Mouse (Mus musculus): ENCODE data around the gene Fggy. TPM values are rescaled to one million over a fixed set of nuclear protein-coding genes. Genes with fewer than 3 reads are reported as not detected.

Fggy gene
- total and polyA plus RNA-seq, 2 experiments: 99.5 to 189 TPM

- H3K79me2 ChIP-seq (ENCODE audit: control insufficient read depth, insufficient read depth, low read length): peaks cover 6% of the 10 kb centered on the region
- no peak for DNase-seq (ENCODE audit: extremely low read depth, low read depth, low spot score)
- no peaks in the 10 kb centered on the region for H3K27me3 ChIP-seq (ENCODE audit: control insufficient read depth, insufficient read depth, low read length)
- no peak overlapping the region for H3K27ac ChIP-seq (replicated peaks; ENCODE audit: insufficient read depth, low read depth, low read length)
- 0 out of 2 replicates have a peak, but pooled peaks cover 2% of the 10 kb centered on the region for H3K36me3 ChIP-seq (ENCODE audit: control insufficient read depth, insufficient read depth, low read length)
- peaks cover 5% of the 10 kb centered on the region for H3K4me1 ChIP-seq (ENCODE audit: control insufficient read depth, insufficient read depth, low read length)
- H3K9ac ChIP-seq (ENCODE audit: low read depth, low read length): no peak overlapping the region
- TF ChIP-seq POLR2A (IDR thresholded peaks at IDR 0.05; ENCODE audit: extremely low read depth, insufficient read depth, low read length) (no peak), CTCF (IDR thresholded peaks at IDR 0.05; ENCODE audit: low read depth, low read length) (no peak)
- 97% methylated on average over 2 of the region's 2 CpGs for WGBS
- H3K4me3 ChIP-seq (ENCODE audit: insufficient read depth, low read depth, low read length): no peak overlapping the region
These were observed 109.6 kb downstream of the Fggy start for GRCm38 (mm10) chr4:95666896-95667295.

- H3K79me2 ChIP-seq (ENCODE audit: control insufficient read depth, insufficient read depth, low read length): peaks cover 6% of the 10 kb centered on the region
- WGBS: 64% methylated on average over 1 of the region's 1 CpGs
- no peak for TF ChIP-seq POLR2A (IDR thresholded peaks at IDR 0.05; ENCODE audit: extremely low read depth, insufficient read depth, low read length)
- no peak for TF ChIP-seq CTCF (IDR thresholded peaks at IDR 0.05; ENCODE audit: low read depth, low read length)
- H3K36me3 ChIP-seq (ENCODE audit: control insufficient read depth, insufficient read depth, low read length): peaks cover 2% of the 10 kb centered on the region; the same call in 1 of the 2 replicates
- no peak for DNase-seq (ENCODE audit: extremely low read depth, low read depth, low spot score)
- H3K27me3 ChIP-seq (ENCODE audit: control insufficient read depth, insufficient read depth, low read length): no peaks in the 10 kb centered on the region
- H3K9ac ChIP-seq (ENCODE audit: low read depth, low read length): no peak overlapping the region
- H3K27ac ChIP-seq (replicated peaks; ENCODE audit: insufficient read depth, low read depth, low read length): no peak overlapping the region
- no peak overlapping the region for H3K4me3 ChIP-seq (ENCODE audit: insufficient read depth, low read depth, low read length)
- peaks cover 5% of the 10 kb centered on the region for H3K4me1 ChIP-seq (ENCODE audit: control insufficient read depth, insufficient read depth, low read length)
These were observed 110.3 kb downstream of the Fggy start for GRCm38 (mm10) chr4:95667595-95667994.

- H3K4me3 ChIP-seq (ENCODE audit: insufficient read depth, low read depth, low read length): no peak overlapping the region
- H3K9ac ChIP-seq (ENCODE audit: low read depth, low read length): no peak overlapping the region
- 95% methylated on average over 3 of the region's 3 CpGs for WGBS
- H3K36me3 ChIP-seq (ENCODE audit: control insufficient read depth, insufficient read depth, low read length): peaks cover 3% of the 10 kb centered on the region; the same call in 1 of the 2 replicates
- TF ChIP-seq POLR2A (IDR thresholded peaks at IDR 0.05; ENCODE audit: extremely low read depth, insufficient read depth, low read length): no peak
- no peak for TF ChIP-seq CTCF (IDR thresholded peaks at IDR 0.05; ENCODE audit: low read depth, low read length)
- peaks cover 5% of the 10 kb centered on the region for H3K4me1 ChIP-seq (ENCODE audit: control insufficient read depth, insufficient read depth, low read length)
- no peak for DNase-seq (ENCODE audit: extremely low read depth, low read depth, low spot score)
- H3K27me3 ChIP-seq (ENCODE audit: control insufficient read depth, insufficient read depth, low read length): no peaks in the 10 kb centered on the region
- no peak overlapping the region for H3K27ac ChIP-seq (replicated peaks; ENCODE audit: insufficient read depth, low read depth, low read length)
- peaks cover 6% of the 10 kb centered on the region for H3K79me2 ChIP-seq (ENCODE audit: control insufficient read depth, insufficient read depth, low read length)
These were observed 111.2 kb downstream of the Fggy start for GRCm38 (mm10) chr4:95668543-95668942.

- Histone ChIP-seq H3K4me3 (ENCODE audit: insufficient read depth, low read depth, low read length) (no peak overlapping the region), H3K27ac (replicated peaks; ENCODE audit: insufficient read depth, low read depth, low read length) (no peak overlapping the region), H3K79me2 (ENCODE audit: control insufficient read depth, insufficient read depth, low read length) (peaks cover 6% of the 10 kb centered on the region), H3K27me3 (ENCODE audit: control insufficient read depth, insufficient read depth, low read length) (no peaks in the 10 kb centered on the region), H3K36me3 (ENCODE audit: control insufficient read depth, insufficient read depth, low read length) (peaks cover 3% of the 10 kb centered on the region; the same call in 1 of the 2 replicates), H3K4me1 (ENCODE audit: control insufficient read depth, insufficient read depth, low read length) (peaks cover 2% of the 10 kb centered on the region; the same call in 1 of the 2 replicates), H3K9ac (ENCODE audit: low read depth, low read length) (no peak overlapping the region)
- TF ChIP-seq CTCF (IDR thresholded peaks at IDR 0.05; ENCODE audit: low read depth, low read length) (no peak), POLR2A (IDR thresholded peaks at IDR 0.05; ENCODE audit: extremely low read depth, insufficient read depth, low read length) (no peak)
- no peak for DNase-seq (ENCODE audit: extremely low read depth, low read depth, low spot score)
- WGBS: 89% methylated on average over 2 of the region's 2 CpGs
These were observed 112.0 kb downstream of the Fggy start for GRCm38 (mm10) chr4:95669336-95669735.

- Histone ChIP-seq H3K4me1 (ENCODE audit: control insufficient read depth, insufficient read depth, low read length) (peaks cover 2% of the 10 kb centered on the region; the same call in 1 of the 2 replicates), H3K4me3 (ENCODE audit: insufficient read depth, low read depth, low read length) (no peak overlapping the region), H3K27ac (replicated peaks; ENCODE audit: insufficient read depth, low read depth, low read length) (no peak overlapping the region), H3K27me3 (ENCODE audit: control insufficient read depth, insufficient read depth, low read length) (no peaks in the 10 kb centered on the region), H3K36me3 (ENCODE audit: control insufficient read depth, insufficient read depth, low read length) (peaks cover 3% of the 10 kb centered on the region; the same call in 1 of the 2 replicates), H3K79me2 (ENCODE audit: control insufficient read depth, insufficient read depth, low read length) (peaks cover 6% of the 10 kb centered on the region), H3K9ac (ENCODE audit: low read depth, low read length) (no peak overlapping the region)
- 87% methylated on average over 3 of the region's 3 CpGs for WGBS
- DNase-seq (ENCODE audit: extremely low read depth, low read depth, low spot score): no peak
- TF ChIP-seq POLR2A (IDR thresholded peaks at IDR 0.05; ENCODE audit: extremely low read depth, insufficient read depth, low read length) (no peak), CTCF (IDR thresholded peaks at IDR 0.05; ENCODE audit: low read depth, low read length) (no peak)
These were observed 113.3 kb downstream of the Fggy start for GRCm38 (mm10) chr4:95670559-95670958.

- H3K36me3 ChIP-seq (ENCODE audit: control insufficient read depth, insufficient read depth, low read length): peaks cover 1% of the 10 kb centered on the region; the same call in 1 of the 2 replicates
- H3K9ac ChIP-seq (ENCODE audit: low read depth, low read length): no peak overlapping the region
- 97% methylated on average over 1 of the region's 1 CpGs for WGBS
- no peak overlapping the region for H3K4me3 ChIP-seq (ENCODE audit: insufficient read depth, low read depth, low read length)
- H3K4me1 ChIP-seq (ENCODE audit: control insufficient read depth, insufficient read depth, low read length): no peaks in the 10 kb centered on the region
- peaks cover 3% of the 10 kb centered on the region; the same call in 1 of the 2 replicates for H3K79me2 ChIP-seq (ENCODE audit: control insufficient read depth, insufficient read depth, low read length)
- no peak for TF ChIP-seq CTCF (IDR thresholded peaks at IDR 0.05; ENCODE audit: low read depth, low read length)
- TF ChIP-seq POLR2A (IDR thresholded peaks at IDR 0.05; ENCODE audit: extremely low read depth, insufficient read depth, low read length): no peak
- H3K27ac ChIP-seq (replicated peaks; ENCODE audit: insufficient read depth, low read depth, low read length): no peak overlapping the region
- DNase-seq (ENCODE audit: extremely low read depth, low read depth, low spot score): no peak
- no peaks in the 10 kb centered on the region for H3K27me3 ChIP-seq (ENCODE audit: control insufficient read depth, insufficient read depth, low read length)
These were observed 114.7 kb downstream of the Fggy start for GRCm38 (mm10) chr4:95672039-95672438.
